Mouse (Mus musculus) kidney, postnatal 14 days (tissue): Measurements from ENCODE around the gene Olfr658.

ENCODE experiments used
- DNase-seq: peaks from one replicate; pipeline ENCODE4 v3.0.0; 2022; ENCODE audit warnings: mixed read lengths

Olfr658 gene

DNA sequence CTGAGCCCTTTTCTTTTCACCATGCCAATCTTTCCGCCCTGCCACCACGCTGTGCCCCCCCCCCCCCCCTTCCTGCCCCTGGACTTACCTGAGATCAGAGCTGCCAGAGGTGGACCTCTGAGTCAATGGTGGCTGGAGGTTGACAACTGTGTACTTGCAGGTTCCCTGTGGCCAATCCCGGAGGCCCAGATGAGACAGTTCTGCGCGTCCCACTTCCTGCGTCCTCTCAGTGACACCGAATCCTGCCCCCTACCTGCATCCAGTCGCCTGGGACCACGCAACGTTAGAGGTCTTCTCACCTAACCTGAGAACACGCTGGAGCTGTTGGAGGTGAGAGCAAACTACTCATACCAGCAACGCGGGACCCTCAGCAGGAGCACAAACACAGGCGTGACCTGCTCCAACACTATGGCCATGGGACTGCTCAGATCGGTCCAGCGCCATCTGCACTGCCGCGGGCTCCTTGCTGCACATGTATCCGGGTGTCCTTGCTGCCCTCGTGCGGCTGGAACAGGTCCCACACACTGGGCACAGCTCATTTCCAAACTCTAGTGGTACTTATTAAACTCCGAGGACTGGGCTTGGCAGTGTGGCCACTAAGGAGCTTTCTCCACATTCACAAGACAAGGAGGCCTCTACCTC is at the start of gene Olfr658:
Gene Olfr658, minus strand, starts transcription at position 465 of the 642 bp plus-strand sequence.
- peak; percentile 27 for DNase-seq

GRCm38 (mm10) chr7:104686201-104686600 is 39.1 kb upstream of the Olfr658 start, which contains the start of gene Olfr661:
Gene Olfr661, plus strand, starts transcription at chr7:104686501.
- no peak for DNase-seq

- DNase-seq: no peak
These were observed 19.3 kb upstream of the Olfr658 start, which contains the start of gene Olfr659 for GRCm38 (mm10) chr7:104666453-104666852. Gene Olfr659, plus strand, starts transcription at chr7:104666753.

- no peak for DNase-seq
These were observed 22.6 kb downstream of the Olfr658 start, which contains the start of gene Olfr657 for GRCm38 (mm10) chr7:104624494-104624893. Gene Olfr657, plus strand, starts transcription at chr7:104624794.

DNA sequence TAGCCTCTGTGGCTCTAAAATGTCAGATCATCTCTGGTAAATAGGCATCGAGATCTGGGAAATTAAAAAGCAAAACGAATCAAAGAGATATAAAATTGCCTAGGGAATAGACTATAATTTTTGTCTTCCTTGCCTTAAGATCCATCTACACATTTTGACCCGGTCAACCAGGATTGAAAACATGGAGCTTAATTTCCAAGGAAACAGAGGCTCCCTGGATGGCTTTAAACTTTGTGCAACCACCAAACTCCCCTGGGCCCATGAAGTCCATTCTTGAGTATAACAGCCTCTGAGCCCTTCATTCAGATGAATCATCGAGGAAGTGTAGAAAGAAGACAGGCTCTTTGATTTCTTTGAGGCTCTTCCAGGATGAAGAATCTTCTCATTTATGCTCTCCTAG is 33.5 kb downstream of the Olfr658 start, which contains the start of gene Olfr656:
Gene Olfr656, plus strand, starts transcription at position 301 of the 400 bp plus-strand sequence.
- DNase-seq: no peak

DNA sequence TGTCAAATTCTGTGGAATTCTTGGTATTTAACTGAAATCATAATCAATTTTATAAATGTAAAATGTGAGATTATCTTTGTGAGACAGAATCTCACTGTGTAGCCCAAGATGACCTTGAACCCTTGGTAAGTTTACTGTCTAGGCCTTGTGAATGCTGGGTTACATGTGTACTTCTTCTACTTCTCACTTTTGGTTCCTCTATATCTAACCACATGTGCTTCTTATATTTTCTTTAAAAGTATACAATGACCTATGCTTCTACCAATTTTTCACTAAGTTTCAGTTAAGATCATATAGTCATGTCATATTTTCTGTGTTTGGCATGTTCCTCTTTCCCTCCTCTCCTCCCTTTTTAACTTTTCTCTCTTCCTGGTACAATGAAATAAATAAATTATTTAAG is 42.4 kb downstream of the Olfr658 start:
- DNase-seq: no peak

GRCm38 (mm10) chr7:104603173-104603572 is 43.9 kb downstream of the Olfr658 start:
- peak; percentile 25 for DNase-seq

DNA sequence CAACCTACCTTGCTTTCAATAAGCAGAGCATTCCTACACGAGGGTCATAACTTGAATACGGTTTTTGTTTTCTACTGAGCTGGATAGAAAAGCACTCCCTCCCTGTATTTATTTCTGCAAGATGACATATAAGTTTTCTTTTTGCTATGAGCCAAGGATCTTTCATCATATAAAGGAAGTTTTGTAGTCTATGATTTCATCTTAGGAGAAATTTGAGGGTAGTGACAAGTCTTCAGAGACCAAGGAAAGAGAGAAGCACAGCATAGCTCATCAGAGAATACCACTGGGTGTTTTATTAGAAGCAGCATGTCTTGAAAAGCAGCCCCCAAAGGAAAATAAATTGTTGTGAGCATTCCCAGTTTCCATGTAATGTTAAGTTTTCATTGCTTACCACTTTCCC is 45.4 kb downstream of the Olfr658 start, which contains the start of gene Olfr655:
Gene Olfr655, minus strand, starts transcription at position 101 of the 400 bp plus-strand sequence.
- no peak for DNase-seq
